Mouse (Mus musculus): ENCODE measurements at regions not wholly inside any gene's neighbourhood (a gene's known extent, or its start where the extent isn't known, plus 50 kb on each side); places are given as distances from the start of the nearest gene placed in this dataset.

DNA sequence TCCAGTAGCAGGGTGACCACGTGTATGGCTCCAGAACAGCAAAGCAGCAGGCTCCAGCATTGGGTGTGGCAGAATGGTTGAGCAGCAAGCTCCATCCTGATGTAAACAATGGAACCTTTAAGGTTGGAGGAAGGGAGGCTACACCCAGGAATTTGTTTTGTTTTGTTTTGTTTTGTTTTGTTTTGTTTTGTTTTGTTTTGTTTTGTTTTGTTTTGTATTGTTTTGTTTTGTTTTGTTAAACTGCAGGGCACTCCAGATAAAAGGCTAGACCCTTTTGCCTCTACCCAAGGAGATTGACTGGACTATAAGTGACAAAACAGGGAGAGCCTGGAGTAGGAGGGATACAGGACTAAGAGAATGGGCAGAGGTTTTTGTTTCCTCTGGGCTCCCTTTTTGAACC is 647.5 kb downstream of the Kcnj3 start:
- H3K36me3 ChIP-seq = no peaks in the 10 kb centered on the region
- no peak overlapping the region for H3K9ac ChIP-seq (replicated peaks)
- no peak overlapping the region for H3K4me3 ChIP-seq (replicated peaks)
- WGBS = 56% methylated on average over 1 of the region's 1 CpGs
- no peaks in the 10 kb centered on the region for H3K27me3 ChIP-seq
- H3K4me1 ChIP-seq (replicated peaks) = no peaks in the 10 kb centered on the region
- H3K27ac ChIP-seq = no peak overlapping the region
- no peaks in the 10 kb centered on the region; the same call in 1 of the 2 replicates for H3K9me3 ChIP-seq
- no peak overlapping the region for H3K4me2 ChIP-seq
- no peak for ATAC-seq (ENCODE audit: insufficient number of reproducible peaks, insufficient read depth, low FRiP score, low TSS enrichment, low read depth)

- H3K36me3 ChIP-seq = no peaks in the 10 kb centered on the region
- H3K4me3 ChIP-seq (replicated peaks) = no peak overlapping the region
- H3K27ac ChIP-seq = no peak overlapping the region
- H3K9me3 ChIP-seq = no peaks in the 10 kb centered on the region
- whole genome bisulfite sequencing = 55% methylated on average over 3 of the region's 3 CpGs
- 0 out of 2 replicates have a peak, but pooled peaks cover 5% of the 10 kb centered on the region for H3K4me1 ChIP-seq (replicated peaks)
- H3K4me2 ChIP-seq = no peak overlapping the region
- H3K27me3 ChIP-seq = no peaks in the 10 kb centered on the region
- no peak for ATAC-seq (ENCODE audit: insufficient number of reproducible peaks, insufficient read depth, low FRiP score, low TSS enrichment, low read depth)
- H3K9ac ChIP-seq (replicated peaks) = no peak overlapping the region
Measured at GRCm38 (mm10) chr2:56109531-56109930, 673.8 kb downstream of the Kcnj3 start.

DNA sequence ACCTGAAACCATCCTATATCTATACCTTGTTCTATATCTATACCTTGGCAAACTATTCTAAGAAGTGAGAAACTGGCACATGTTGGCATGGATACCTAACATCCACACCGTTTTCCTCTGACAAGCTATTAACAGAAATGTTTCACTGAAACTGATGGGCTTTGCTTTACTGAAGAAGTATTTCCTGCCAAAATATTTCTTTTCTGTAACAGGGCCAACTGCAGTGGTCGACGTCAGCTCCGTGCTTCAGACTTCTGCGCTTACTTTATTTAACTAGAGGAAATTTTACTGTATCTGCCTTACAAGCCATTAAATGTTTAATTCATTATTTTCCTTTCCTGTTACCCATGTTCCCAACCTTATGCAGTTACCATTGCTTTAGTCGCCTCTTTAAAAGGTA is 674.2 kb downstream of the Kcnj3 start:
- 0 out of 2 replicates have a peak, but pooled peaks cover 5% of the 10 kb centered on the region for H3K4me1 ChIP-seq (replicated peaks)
- WGBS = 66% methylated on average over 6 of the region's 6 CpGs
- no peak for ATAC-seq (ENCODE audit: insufficient number of reproducible peaks, insufficient read depth, low FRiP score, low TSS enrichment, low read depth)
- H3K9me3 ChIP-seq = no peaks in the 10 kb centered on the region
- H3K27me3 ChIP-seq = no peaks in the 10 kb centered on the region
- no peak overlapping the region for H3K27ac ChIP-seq
- H3K9ac ChIP-seq (replicated peaks) = no peak overlapping the region
- no peak overlapping the region for H3K4me2 ChIP-seq
- no peaks in the 10 kb centered on the region for H3K36me3 ChIP-seq
- no peak overlapping the region for H3K4me3 ChIP-seq (replicated peaks)

- Histone ChIP-seq H3K9ac (replicated peaks) (no peak overlapping the region), H3K9me3 (no peaks in the 10 kb centered on the region), H3K4me3 (replicated peaks) (no peak overlapping the region), H3K4me1 (replicated peaks) (0 out of 2 replicates have a peak, but pooled peaks cover 5% of the 10 kb centered on the region), H3K4me2 (no peak overlapping the region), H3K27ac (no peak overlapping the region), H3K27me3 (no peaks in the 10 kb centered on the region), H3K36me3 (no peaks in the 10 kb centered on the region)
- 24% methylated on average over 3 of the region's 3 CpGs for WGBS
- ATAC-seq (ENCODE audit: insufficient number of reproducible peaks, insufficient read depth, low FRiP score, low TSS enrichment, low read depth) = no peak; the same call in 1 of the 2 replicates
Measured at GRCm38 (mm10) chr2:56114469-56114868, 678.7 kb downstream of the Kcnj3 start.

DNA sequence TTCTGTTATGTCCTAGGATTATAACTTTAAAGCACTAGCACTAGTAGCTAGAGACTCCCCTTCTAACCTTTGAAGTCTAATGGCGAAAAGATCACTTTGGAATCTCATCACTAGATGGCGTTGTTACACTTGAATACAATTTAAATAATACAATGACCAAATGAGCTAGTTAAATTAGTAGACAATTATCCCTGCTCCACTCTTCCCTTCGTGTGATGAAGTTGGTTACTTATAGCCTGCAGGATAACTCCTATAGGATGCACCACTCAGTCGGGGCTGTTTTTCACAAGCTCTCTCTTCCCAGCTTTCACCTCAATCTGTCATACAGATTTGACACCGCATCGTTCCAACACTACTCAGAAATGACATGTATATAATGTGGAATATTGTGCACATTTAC is 683.6 kb downstream of the Kcnj3 start:
- 33% methylated on average over 6 of the region's 6 CpGs for WGBS
- H3K4me3 ChIP-seq (replicated peaks) = no peak overlapping the region
- no peak for ATAC-seq (ENCODE audit: insufficient number of reproducible peaks, insufficient read depth, low FRiP score, low TSS enrichment, low read depth)

GRCm38 (mm10) chr2:56147107-56147615 is 711.4 kb downstream of the Kcnj3 start:
- no peaks in the 10 kb centered on the region for H3K36me3 ChIP-seq
- no peaks in the 10 kb centered on the region for H3K9me3 ChIP-seq
- 69% methylated on average over 6 of the region's 6 CpGs for WGBS
- H3K4me2 ChIP-seq = no peak overlapping the region
- ATAC-seq (ENCODE audit: insufficient number of reproducible peaks, insufficient read depth, low FRiP score, low TSS enrichment, low read depth) = no peak
- no peaks in the 10 kb centered on the region for H3K4me1 ChIP-seq (replicated peaks)
- H3K27ac ChIP-seq = no peak overlapping the region
- H3K27me3 ChIP-seq = no peaks in the 10 kb centered on the region
- no peak overlapping the region for H3K4me3 ChIP-seq (replicated peaks)
- H3K9ac ChIP-seq (replicated peaks) = no peak overlapping the region

More for the DNA sequence above, 683.6 kb downstream of the Kcnj3 start:
- H3K36me3 ChIP-seq = no peaks in the 10 kb centered on the region
- no peaks in the 10 kb centered on the region for H3K27me3 ChIP-seq
- no peak overlapping the region for H3K27ac ChIP-seq
- no peaks in the 10 kb centered on the region for H3K9me3 ChIP-seq
- no peaks in the 10 kb centered on the region for H3K4me1 ChIP-seq (replicated peaks)
- H3K9ac ChIP-seq (replicated peaks) = no peak overlapping the region
- no peak overlapping the region for H3K4me2 ChIP-seq

GRCm38 (mm10) chr2:56196449-56196848 is 760.7 kb downstream of the Kcnj3 start:
- Histone ChIP-seq H3K4me2 (no peak overlapping the region), H3K27me3 (no peaks in the 10 kb centered on the region), H3K9me3 (no peaks in the 10 kb centered on the region), H3K9ac (replicated peaks) (no peak overlapping the region), H3K27ac (no peak overlapping the region), H3K4me3 (replicated peaks) (no peak overlapping the region), H3K36me3 (no peaks in the 10 kb centered on the region), H3K4me1 (replicated peaks) (no peaks in the 10 kb centered on the region)
- WGBS = 82% methylated on average over 8 of the region's 8 CpGs
- no peak for ATAC-seq (ENCODE audit: insufficient number of reproducible peaks, insufficient read depth, low FRiP score, low TSS enrichment, low read depth)

- H3K4me3 ChIP-seq (replicated peaks) = no peak overlapping the region
- WGBS = 81% methylated on average over 7 of the region's 7 CpGs
- no peaks in the 10 kb centered on the region for H3K9me3 ChIP-seq
- no peaks in the 10 kb centered on the region for H3K36me3 ChIP-seq
- H3K4me2 ChIP-seq = no peak overlapping the region
- ATAC-seq (ENCODE audit: insufficient number of reproducible peaks, insufficient read depth, low FRiP score, low TSS enrichment, low read depth) = no peak
- no peak overlapping the region for H3K9ac ChIP-seq (replicated peaks)
- no peak overlapping the region for H3K27ac ChIP-seq
- H3K4me1 ChIP-seq (replicated peaks) = no peaks in the 10 kb centered on the region
- no peaks in the 10 kb centered on the region for H3K27me3 ChIP-seq
Measured at GRCm38 (mm10) chr2:56227476-56227875, 791.7 kb downstream of the Kcnj3 start.

DNA sequence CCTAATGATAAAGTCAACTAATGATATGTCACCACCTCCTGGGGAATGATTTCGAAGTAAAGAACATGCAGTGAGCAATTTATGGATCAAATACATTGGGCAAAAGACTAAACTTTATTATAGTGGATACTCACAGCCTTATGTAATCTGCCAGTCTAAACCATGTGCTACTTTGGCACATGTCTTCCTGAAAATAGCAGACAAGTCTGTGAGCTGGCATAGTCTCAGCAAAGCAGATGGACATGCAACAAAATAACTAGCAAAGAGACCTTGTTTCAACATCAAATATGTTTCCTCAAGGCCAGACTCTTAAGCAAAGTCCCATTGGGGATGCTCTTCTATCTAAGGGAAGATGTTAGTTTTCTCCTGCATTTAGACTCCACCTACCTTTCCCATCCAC is 797.3 kb downstream of the Kcnj3 start:
- Histone ChIP-seq H3K4me2 (no peak overlapping the region), H3K4me1 (replicated peaks) (no peaks in the 10 kb centered on the region), H3K9me3 (no peaks in the 10 kb centered on the region), H3K9ac (replicated peaks) (no peak overlapping the region), H3K4me3 (replicated peaks) (no peak overlapping the region), H3K27ac (no peak overlapping the region), H3K27me3 (no peaks in the 10 kb centered on the region), H3K36me3 (no peaks in the 10 kb centered on the region)
- 62% methylated on average over 1 of the region's 1 CpGs for WGBS
- ATAC-seq (ENCODE audit: insufficient number of reproducible peaks, insufficient read depth, low FRiP score, low TSS enrichment, low read depth) = no peak

GRCm38 (mm10) chr2:56257044-56257954 is 821.5 kb downstream of the Kcnj3 start:
- H3K4me2 ChIP-seq = no peak overlapping the region
- no peaks in the 10 kb centered on the region for H3K27me3 ChIP-seq
- ATAC-seq (ENCODE audit: insufficient number of reproducible peaks, insufficient read depth, low FRiP score, low TSS enrichment, low read depth) = no peak
- H3K4me3 ChIP-seq (replicated peaks) = no peak overlapping the region
- no peak overlapping the region for H3K27ac ChIP-seq
- no peak overlapping the region for H3K9ac ChIP-seq (replicated peaks)
- H3K4me1 ChIP-seq (replicated peaks) = no peaks in the 10 kb centered on the region
- 44% methylated on average over 10 of the region's 10 CpGs for WGBS
- no peaks in the 10 kb centered on the region for H3K36me3 ChIP-seq
- H3K9me3 ChIP-seq = no peaks in the 10 kb centered on the region

DNA sequence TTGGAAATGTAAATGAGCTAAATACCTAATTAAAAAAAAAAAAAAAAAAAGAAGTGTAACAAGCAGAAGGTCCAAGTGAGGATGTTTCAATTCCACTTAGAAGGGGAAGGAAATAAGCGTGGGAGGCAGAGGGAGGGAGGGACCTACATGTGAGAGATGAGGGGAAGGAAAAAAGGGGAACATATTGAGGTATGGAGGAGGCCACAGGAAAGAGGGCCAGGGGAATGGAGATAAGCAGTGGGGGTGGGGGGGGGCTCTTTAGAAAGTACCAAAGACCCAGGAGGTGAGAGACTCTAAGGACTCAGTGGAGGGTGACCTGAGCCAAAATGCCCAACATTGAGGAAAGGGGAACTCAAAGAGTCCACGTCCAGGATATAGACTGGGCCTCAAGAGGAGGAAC is 818.9 kb downstream of the Nr4a2 start:
- Histone ChIP-seq H3K4me1 (replicated peaks) (no peaks in the 10 kb centered on the region), H3K9ac (replicated peaks) (no peak overlapping the region), H3K36me3 (no peaks in the 10 kb centered on the region), H3K9me3 (no peaks in the 10 kb centered on the region), H3K27me3 (no peaks in the 10 kb centered on the region), H3K27ac (no peak overlapping the region), H3K4me3 (replicated peaks) (no peak overlapping the region), H3K4me2 (no peak overlapping the region)
- no peak for ATAC-seq (ENCODE audit: insufficient number of reproducible peaks, insufficient read depth, low FRiP score, low TSS enrichment, low read depth)
- 90% methylated on average over 2 of the region's 2 CpGs for WGBS
